Mouse (Mus musculus) G1E (cell line): ENCODE measurements around the gene Srf.

ENCODE experiments used
- CTCF ChIP-seq: IDR thresholded peaks from 2 replicates; pipeline ENCODE4 v1.5.1; 2012; ENCODE audit warnings: low read depth, low read length, inconsistent platforms, mixed read lengths
- GATA1 ChIP-seq: IDR thresholded peaks from 2 replicates; pipeline ENCODE4 v1.6.1; 2012; ENCODE audit warnings: borderline replicate concordance, low read length, inconsistent platforms, mixed read lengths
- POLR2AphosphoS5 ChIP-seq: IDR thresholded peaks from 2 replicates; pipeline ENCODE4 v1.6.1; 2012; ENCODE audit warnings: low read depth, low read length, inconsistent platforms; ENCODE audit not compliant: insufficient replicate concordance

- TF ChIP-seq CTCF, result no peak
- TF ChIP-seq POLR2AphosphoS5, result no peak
- no peak for TF ChIP-seq GATA1
These were observed 850 bp downstream of the Srf start for GRCm38 (mm10) chr17:46554977-46555672.
